Mouse (Mus musculus) spleen, adult 2 months (tissue): Measurements from ENCODE around the gene Dip2a.

ENCODE experiments used
- CTCF ChIP-seq: fragments of 200-500 bp; IDR thresholded peaks from 2 replicates; pipeline ENCODE4 v1.5.1; 2011; ENCODE audit warnings: mild to moderate bottlenecking, inconsistent platforms; ENCODE audit not compliant: insufficient read depth, insufficient read length, insufficient replicate concordance; ENCODE audit errors: extremely low read depth
- POLR2A ChIP-seq: fragments of 200-500 bp; IDR thresholded peaks from 2 replicates; pipeline ENCODE4 v1.6.1; 2011; ENCODE audit warnings: low read depth, low read length, inconsistent platforms

- no peak for TF ChIP-seq POLR2A
- TF ChIP-seq CTCF = no peak
These were observed 26.6 kb upstream of the Dip2a start for GRCm38 (mm10) chr10:76371736-76372135.
